Mouse (Mus musculus) heart, postnatal 0 days (tissue): ENCODE data around the gene Krtap6-2.

Experiments used
- CTCF ChIP-seq: IDR thresholded peaks from 2 replicates; pipeline ENCODE4 v1.5.1; 2016; ENCODE audit warnings: antibody characterized with exemption, control low read depth, low read depth
- EP300 ChIP-seq: IDR thresholded peaks from 2 replicates; pipeline ENCODE4 v1.6.1; 2016; ENCODE audit warnings: antibody characterized with exemption, low read depth

DNA sequence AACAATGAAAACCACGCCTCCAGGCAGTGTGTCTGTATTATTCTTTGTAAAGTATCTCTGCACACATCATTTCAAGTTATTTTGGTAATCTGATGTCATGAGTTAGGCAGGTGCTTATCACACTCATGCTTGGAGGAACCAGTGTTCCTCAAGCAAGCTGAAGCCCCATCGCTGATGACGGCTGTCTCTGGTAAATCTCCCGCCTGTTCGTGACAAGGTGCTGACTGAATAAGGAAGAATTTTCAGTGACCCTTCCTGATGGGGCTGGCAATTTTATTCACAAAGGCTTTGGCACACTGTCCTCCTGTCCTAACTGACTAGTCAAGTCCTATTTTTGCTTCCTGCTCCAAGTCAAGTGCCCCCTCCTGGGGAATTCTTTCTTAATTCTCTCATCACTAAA lies 5.4 kb upstream of the Krtap6-2 start:
- TF ChIP-seq CTCF (no peak), EP300 (0 out of 2 replicates have a peak, but pooled peaks have one; percentile 32)
